Mouse (Mus musculus) ES-E14 (cell line): ENCODE data around the gene Slamf9. TPM values are rescaled to one million over a fixed set of nuclear protein-coding genes. Genes with fewer than 3 reads are reported as not detected.

Source experiments
- DNase-seq: peaks from one replicate; pipeline ENCODE4 v3.0.0-alpha.2; 2013; ENCODE audit warnings: low read depth, low spot score
- H3K27ac ChIP-seq: 2 replicates; pipeline ENCODE4 v1.5.1; 2012; ENCODE audit warnings: low read depth, mild to moderate bottlenecking, low read length, moderate library complexity, mixed read lengths; ENCODE audit not compliant: poor library complexity, insufficient read depth, severe bottlenecking
- H3K36me3 ChIP-seq: 2 replicates; pipeline ENCODE4 v1.6.1; 2012; ENCODE audit warnings: mild to moderate bottlenecking, low read length, moderate library complexity, mixed read lengths; ENCODE audit not compliant: control insufficient read depth, poor library complexity, insufficient read depth, severe bottlenecking
- H3K4me1 ChIP-seq, 2 experiments: fragments of 150-350 bp in 1 of 2; sonication (generic) in 1 of 2; 2 replicates each; pipeline ENCODE4 v1.6.1; 2012; ENCODE audit warnings: low read length in 2 of 2, mild to moderate bottlenecking in 1 of 2, mixed read lengths in 1 of 2; ENCODE audit not compliant: control insufficient read depth in 2 of 2, insufficient read depth in 2 of 2, poor library complexity in 1 of 2
- H3K4me3 ChIP-seq, 2 experiments: fragments of 150-350 bp in 1 of 2; sonication (generic) in 1 of 2; 2 replicates each; pipeline ENCODE4 v1.5.1; 2012; ENCODE audit warnings: low read length in 2 of 2, low read depth in 1 of 2, mild to moderate bottlenecking in 1 of 2, mixed read lengths in 1 of 2; ENCODE audit not compliant: insufficient read depth in 1 of 2, poor library complexity in 1 of 2, severe bottlenecking in 1 of 2
- H3K9ac ChIP-seq: 2 replicates; pipeline ENCODE4 v1.6.1; 2012; ENCODE audit warnings: low read depth, mild to moderate bottlenecking, low read length, mixed read lengths; ENCODE audit not compliant: poor library complexity, insufficient read depth, severe bottlenecking
- H3K9me3 ChIP-seq: fragments of 150-350 bp; sonication (generic); 2 replicates; pipeline ENCODE4 v1.6.1; 2012; ENCODE audit warnings: low read depth, mild to moderate bottlenecking, low read length; ENCODE audit not compliant: control insufficient read depth, insufficient read depth
- CHD2 ChIP-seq: IDR thresholded peaks from 2 replicates; pipeline ENCODE4 v1.6.1; 2014; ENCODE audit warnings: mild to moderate bottlenecking, low read depth, low read length, inconsistent platforms
- HCFC1 ChIP-seq: IDR thresholded peaks from 2 replicates; pipeline ENCODE4 v1.6.1; 2012; ENCODE audit warnings: low read length, inconsistent platforms, borderline replicate concordance; ENCODE audit not compliant: insufficient read depth
- MAFK ChIP-seq: IDR thresholded peaks from 2 replicates; pipeline ENCODE4 v1.6.1; 2014; ENCODE audit warnings: mild to moderate bottlenecking, low read depth, low read length, inconsistent platforms; ENCODE audit not compliant: insufficient read depth
- ZC3H11A ChIP-seq: IDR thresholded peaks from 2 replicates; pipeline ENCODE4 v1.6.1; 2012; ENCODE audit warnings: low read depth, mild to moderate bottlenecking, inconsistent platforms, low read length, borderline replicate concordance
- ZNF384 ChIP-seq: IDR thresholded peaks from 2 replicates; pipeline ENCODE4 v1.6.1; 2012; ENCODE audit warnings: low read depth, low read length, inconsistent platforms
- in situ Hi-C, 2 experiments: fragments of 600-800 bp; cut with MboI; formaldehyde crosslinking; loops; one replicate each; pipeline ENCODE4 v1.15.1; 2025; ENCODE audit warnings: low sequenced_read_pairs in 2 of 2, inconsistent platforms in 1 of 2; ENCODE audit not compliant: unreplicated experiment in 2 of 2
- total RNA-seq: library from RNA; depleted of rRNA; stranded (reverse); fragments of 300-350 nt; gene quantifications from 2 replicates; pipeline ENCODE4 v1.2.3, GENCODE M21; 2012

Gene Slamf9
- total RNA-seq, 1 experiment: 2.7 TPM

DNA sequence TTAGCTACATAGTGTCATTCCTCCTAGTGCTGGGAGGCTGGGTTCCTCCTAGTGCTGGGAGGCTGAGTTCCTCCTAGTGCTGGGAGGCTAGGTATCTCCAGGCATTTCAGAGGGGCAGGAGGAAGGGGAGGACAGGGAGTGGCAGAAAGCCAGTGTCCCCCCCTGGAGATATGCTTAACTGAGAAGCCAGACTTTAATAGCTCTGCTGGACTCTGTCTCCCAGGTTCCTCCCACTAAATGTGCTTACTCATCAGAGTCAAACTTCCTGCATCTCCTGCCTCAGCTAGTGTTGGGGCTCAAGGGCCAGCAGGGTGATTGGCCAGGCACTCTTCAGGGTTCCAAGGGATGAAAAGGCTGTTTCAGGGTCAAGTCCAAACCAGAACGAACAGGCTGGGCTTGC is 40.2 kb downstream of the Slamf9 start:
- Histone ChIP-seq H3K4me3 (no peak overlapping the region), H3K27ac (peak overlapping the region; percentile 14; the same call in 1 of the 2 replicates), H3K4me1 (peaks cover 4 to 35% of the 10 kb centered on the region in 2 experiments; a peak in 3 of 4 replicates), H3K36me3 (no peaks in the 10 kb centered on the region), H3K9me3 (no peaks in the 10 kb centered on the region), H3K9ac (no peak overlapping the region)
- in situ Hi-C loops: no loop called here
- TF ChIP-seq MAFK: peak; percentile 70
- TF ChIP-seq CHD2: no peak
- no peak for DNase-seq

DNA sequence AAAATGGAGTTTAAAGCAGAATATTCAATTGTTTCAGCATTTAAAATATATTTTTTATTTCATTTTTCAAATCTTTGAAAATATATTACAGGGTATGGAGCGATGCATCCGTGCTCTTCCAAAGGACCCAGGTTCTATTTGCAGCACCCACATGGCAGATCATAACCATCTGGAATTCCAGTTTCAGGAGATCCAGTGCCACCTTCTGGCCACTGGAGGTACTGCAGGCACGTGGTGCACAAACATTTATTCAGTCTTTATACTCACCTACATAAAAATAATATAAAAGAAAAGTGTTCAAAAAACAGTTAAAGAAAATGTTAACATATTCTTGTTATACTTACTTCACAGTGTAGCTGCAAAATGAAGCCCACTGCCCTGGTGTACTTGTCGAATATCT is 42.9 kb downstream of the Slamf9 start:
- H3K27ac ChIP-seq: no peak overlapping the region
- no peaks in the 10 kb centered on the region for H3K36me3 ChIP-seq
- in situ Hi-C loops: no loop called here
- no peaks in the 10 kb centered on the region for H3K9me3 ChIP-seq
- no peak overlapping the region for H3K9ac ChIP-seq
- no peak for DNase-seq
- peak; percentile 48; the same call in 1 of the 2 replicates for TF ChIP-seq ZC3H11A
- TF ChIP-seq CHD2: no peak
- H3K4me3 ChIP-seq: no peak overlapping the region
- peaks cover 4 to 31% of the 10 kb centered on the region in 2 experiments; a peak in 3 of 4 replicates for H3K4me1 ChIP-seq

- in situ Hi-C loops: no loop called here
- H3K36me3 ChIP-seq: no peaks in the 10 kb centered on the region
- H3K27ac ChIP-seq: no peak overlapping the region; the same call in 1 of the 2 replicates
- peaks cover 1 to 21% of the 10 kb centered on the region in 2 experiments; a peak in 3 of 4 replicates for H3K4me1 ChIP-seq
- no peak for TF ChIP-seq MAFK
- TF ChIP-seq ZC3H11A: no peak
- DNase-seq: no peak
- H3K4me3 ChIP-seq: no peak overlapping the region
- H3K9me3 ChIP-seq: no peaks in the 10 kb centered on the region
- H3K9ac ChIP-seq: no peak overlapping the region
These were observed 44.5 kb downstream of the Slamf9 start for GRCm38 (mm10) chr1:172519644-172520043.

GRCm38 (mm10) chr1:172520576-172521440 is 45.6 kb downstream of the Slamf9 start, which contains the start of gene Cfap45:
Gene Cfap45 (plus strand): TSS chr1:172520801.
- Histone ChIP-seq H3K9ac (peak within 1 kb of the TSS; percentile 73), H3K27ac (peak within 1 kb of the TSS; percentile 64), H3K4me1 (peaks cover 1 to 19% of the 10 kb centered on the region in 2 experiments; a peak in 3 of 4 replicates), H3K4me3 (peak within 1 kb of the TSS; percentile 45 to 52), H3K36me3 (no peaks in the 10 kb centered on the region), H3K9me3 (no peaks in the 10 kb centered on the region)
- peak; percentile 99 for DNase-seq
- in situ Hi-C loops: no loop called here
- TF ChIP-seq HCFC1 (no peak), ZNF384 (no peak), ZC3H11A (no peak), CHD2 (no peak), MAFK (no peak)

GRCm38 (mm10) chr1:172522524-172522923 is 47.4 kb downstream of the Slamf9 start:
- Histone ChIP-seq H3K4me1 (peaks cover 1 to 22% of the 10 kb centered on the region in 2 experiments; a peak in 2 of 4 replicates), H3K36me3 (no peaks in the 10 kb centered on the region), H3K9me3 (no peaks in the 10 kb centered on the region), H3K27ac (no peak overlapping the region), H3K4me3 (no peak overlapping the region), H3K9ac (no peak overlapping the region)
- no peak for TF ChIP-seq MAFK
- no peak for TF ChIP-seq ZNF384
- TF ChIP-seq CHD2: no peak
- TF ChIP-seq HCFC1: no peak
- no peak for TF ChIP-seq ZC3H11A
- DNase-seq: no peak
- in situ Hi-C loops: no loop called here
